Mouse (Mus musculus) adrenal gland, postnatal 4 days (tissue): Measurements from ENCODE around the gene Dnase1. TPM values are rescaled to one million over a fixed set of nuclear protein-coding genes. Genes with fewer than 3 reads are reported as not detected.
"Not testable (repeated sequence)": the region's sequence is repeated elsewhere in the genome, so short reads cannot be mapped to it uniquely, and the experiment has no call there.

Experiments used
- DNase-seq, 2 experiments: peaks; one replicate each; pipeline ENCODE4 v3.0.0; 2021 to 2022; ENCODE audit warnings: low spot score in 2 of 2, mixed read lengths in 2 of 2
- microRNA-seq: library from miRNA; unstranded; fragments of <30 nt; microRNA quantifications from one replicate; pipeline ENCODE4 v1.2.0, GENCODE M21; 2021
- total RNA-seq, 2 experiments: library from RNA; stranded (reverse); gene quantifications; 2 replicates each; pipeline ENCODE4 v1.2.3; 2021

The Dnase1 gene
- total RNA-seq, 2 experiments from 2014 or later = 0.39 TPM; not detected in 1

GRCm38 (mm10) chr16:4044093-4044492 is 7.4 kb downstream of the Dnase1 start:
- no peak for DNase-seq

GRCm38 (mm10) chr16:4045524-4045923 is 8.8 kb downstream of the Dnase1 start:
- DNase-seq = no peak

- DNase-seq = no peak
Observed at GRCm38 (mm10) chr16:4052601-4053000, 15.9 kb downstream of the Dnase1 start.

- DNase-seq = no peak
Observed at GRCm38 (mm10) chr16:4053811-4054210, 17.1 kb downstream of the Dnase1 start.

- DNase-seq = no peak
Observed at GRCm38 (mm10) chr16:4064945-4065344, 28.2 kb downstream of the Dnase1 start.

GRCm38 (mm10) chr16:4068588-4068987 is 31.8 kb downstream of the Dnase1 start:
- DNase-seq = peak in 1 of 2 experiments; percentile 36

- no peak for DNase-seq
Observed at GRCm38 (mm10) chr16:4074297-4074696, 37.6 kb downstream of the Dnase1 start.

GRCm38 (mm10) chr16:4074836-4075235 is 38.1 kb downstream of the Dnase1 start:
- no peak for DNase-seq

- DNase-seq = peak; percentile 83 to 91
Observed at GRCm38 (mm10) chr16:4077384-4078061, 40.8 kb downstream of the Dnase1 start, which contains the start of gene Trap1. Gene Trap1, minus strand, starts transcription at chr16:4077827.

- DNase-seq = not testable (repeated sequence)
Observed at GRCm38 (mm10) chr16:4078302-4078701, 41.6 kb downstream of the Dnase1 start.

- no peak for DNase-seq
Observed at GRCm38 (mm10) chr16:4079656-4080055, 42.9 kb downstream of the Dnase1 start.

- DNase-seq = not testable (repeated sequence)
Observed at GRCm38 (mm10) chr16:4080419-4080818, 43.7 kb downstream of the Dnase1 start.

GRCm38 (mm10) chr16:4085051-4085450 is 48.3 kb downstream of the Dnase1 start:
- no peak for DNase-seq

GRCm38 (mm10) chr16:4085851-4086387 is 49.2 kb downstream of the Dnase1 start:
- no peak for DNase-seq

GRCm38 (mm10) chr16:4087214-4087913 is 50.6 kb downstream of the Dnase1 start:
- DNase-seq = no peak

Small RNA genes within 50 kb of the gene (microRNA-seq; reads per million reads assigned to microRNA genes)
- gene Gm23413 = not detected

Other genes starting within 250 kb of the Dnase1 start
- gene Olfr15, start 206.1 kb upstream of the Dnase1 start, total RNA-seq = not detected
- 10 to 100 TPM; 24.7 to 27.1 TPM for gene Zfp174, start 189.7 kb upstream of the Dnase1 start, total RNA-seq
- gene Naa60, start 164.6 kb upstream of the Dnase1 start, total RNA-seq = 10 to 100 TPM; 71.6 to 77.2 TPM
- gene Zfp597, start 152.4 kb upstream of the Dnase1 start, total RNA-seq = 10 to 100 TPM; 19.4 to 24.5 TPM
- 1 to 10 TPM; 1.0 to 1.5 TPM for gene Gm20695, start 152.3 kb upstream of the Dnase1 start, total RNA-seq
- 1 to 10 TPM; 4.7 to 4.8 TPM for gene 1700037C18Rik, start 128.3 kb upstream of the Dnase1 start, total RNA-seq
- gene Cluap1, start 128.1 kb upstream of the Dnase1 start, total RNA-seq = 10 to 100 TPM; 24.5 to 25.3 TPM
- gene Nlrc3, start 60.3 kb upstream of the Dnase1 start, total RNA-seq = 1 to 10 TPM; 4.3 to 4.7 TPM
- gene Slx4, start 33.2 kb upstream of the Dnase1 start, total RNA-seq = 10 to 100 TPM; 28.0 to 31.0 TPM
- gene Trap1, start 40.9 kb downstream of the Dnase1 start, total RNA-seq = 100 to 1,000 TPM; 156 to 159 TPM
- 10 to 100 TPM; 69.6 to 80.3 TPM for gene Crebbp, start 177.1 kb downstream of the Dnase1 start, total RNA-seq